17 mouse cellular contexts compared by ENCODE assay signal in genomic region chr15:92321959-92322358, GRCm38 (mm10).
"Had no signal": no experiment of that assay in that cellular context is flagged by ENCODE, and none has a peak within 500 bp of the region (broad histone marks: within the 10 kb centered on the region; RNA-seq: fewer than 3 reads in every experiment).

No protein-coding gene starts in this region.

- H3K27ac ChIP-seq: intestine, embryonic 15.5 days; kidney, embryonic 15.5 days; left cerebral cortex, adult 2 months; liver, embryonic 13.5 days; stomach, embryonic 15.5 days had no signal

- H3K9ac ChIP-seq: intestine, embryonic 15.5 days; kidney, embryonic 15.5 days; liver, embryonic 13.5 days; stomach, embryonic 15.5 days had no signal

- H3K27me3 ChIP-seq: intestine, embryonic 15.5 days; kidney, embryonic 15.5 days; liver, embryonic 13.5 days; stomach, embryonic 15.5 days had no signal

- H3K4me1 ChIP-seq: intestine, embryonic 15.5 days; liver, embryonic 13.5 days; stomach, embryonic 15.5 days had no signal

- DNase-seq: kidney, adult 11 months; kidney, adult 8-10 months; kidney, postnatal 10 days; kidney, postnatal 36 days; liver, embryonic 13.5 days; lung, adult 2 months; lung, postnatal 14 days; lung, postnatal 4 days; midbrain, embryonic 14.5 days; right cerebral cortex, postnatal 14 days; spleen, adult 18-20 months; thymus, postnatal 25 days had no signal

- H3K9me3 ChIP-seq: intestine, embryonic 15.5 days; kidney, embryonic 15.5 days; liver, embryonic 13.5 days; stomach, embryonic 15.5 days had no signal

- H3K4me3 ChIP-seq: intestine, embryonic 15.5 days; kidney, embryonic 15.5 days; left cerebral cortex, adult 2 months; liver, embryonic 13.5 days; stomach, embryonic 15.5 days had no signal

- ATAC-seq: intestine, embryonic 15.5 days had no signal

- H3K4me2 ChIP-seq: intestine, embryonic 15.5 days; kidney, embryonic 15.5 days; liver, embryonic 13.5 days; midbrain, embryonic 11.5 days; stomach, embryonic 15.5 days had no signal

- H3K36me3 ChIP-seq: intestine, embryonic 15.5 days; kidney, embryonic 15.5 days; liver, embryonic 13.5 days; stomach, embryonic 15.5 days had no signal
